14 mouse cellular contexts compared by ENCODE assay signal in genomic region chr9:32595076-32595820, GRCm38 (mm10). TPM values are rescaled to one million over a fixed set of nuclear protein-coding genes. Genes with fewer than 3 reads are reported as not detected.
DNase-seq lines count a peak whose midpoint lies in the region; ATAC-seq and TF ChIP-seq lines count a peak whose summit lies in the region.
"Had no signal": no experiment of that assay in that cellular context is flagged by ENCODE, and none has a peak within 500 bp of the region (broad histone marks: within the 10 kb centered on the region; RNA-seq: fewer than 3 reads in every experiment).

No protein-coding gene starts in this region.

- 42% methylated on average over 7 of the region's 7 CpGs for WGBS in heart, adult 2 months
- 47% methylated on average over 7 of the region's 7 CpGs for WGBS in heart, embryonic 10.5 days
- WGBS in liver, adult 2 months, result 59% methylated on average over 7 of the region's 7 CpGs
- WGBS in liver, postnatal 0 days (ENCODE audit: insufficient replicate concordance), result 66% methylated on average over 7 of the region's 7 CpGs
- WGBS in heart, embryonic 13.5 days, result 60% methylated on average over 7 of the region's 7 CpGs
- 51% methylated on average over 7 of the region's 7 CpGs for WGBS in limb, embryonic 11.5 days

- TF ChIP-seq CTCF in heart, adult 2 months (IDR thresholded peaks at IDR 0.05), result no peak
- TF ChIP-seq CTCF in liver, adult 2 months (IDR thresholded peaks at IDR 0.05; ENCODE audit: low read depth, low read length), result no peak
- TF ChIP-seq CTCF in liver, postnatal 0 days (IDR thresholded peaks at IDR 0.05; ENCODE audit: low read depth), result no peak

- no peak for ATAC-seq in liver, postnatal 0 days
- ATAC-seq in heart, embryonic 13.5 days (ENCODE audit: extremely low read depth, insufficient number of reproducible peaks, low FRiP score, low TSS enrichment), result no peak
- no peak for ATAC-seq in limb, embryonic 11.5 days (ENCODE audit: insufficient number of reproducible peaks, low FRiP score, low TSS enrichment, low read depth)
- ATAC-seq: Patski had no signal

- peak; percentile 44 to 56 for DNase-seq in heart, adult 2 months
- no peak for DNase-seq in heart, embryonic 10.5 days (ENCODE audit: low spot score)
- DNase-seq in liver, adult 2 months (ENCODE audit: extremely low read depth, low read depth, low spot score), result no peak
- no peak for DNase-seq in liver, postnatal 0 days
- DNase-seq in limb, embryonic 11.5 days (ENCODE audit: low spot score), result no peak
- no peak for DNase-seq in thymus, postnatal 4 days
- DNase-seq in right cerebral cortex, postnatal 4 days, result no peak
- DNase-seq: adrenal gland, postnatal 25 days; cerebellum, adult 11 months; right cerebral cortex, adult 18-20 months had no signal

- H3K4me1 ChIP-seq in heart, adult 2 months (ENCODE audit: control insufficient read depth, insufficient read depth, low read length), result peaks cover 13% of the 10 kb centered on the region
- peaks cover 28% of the 10 kb centered on the region for H3K4me1 ChIP-seq in heart, embryonic 10.5 days
- H3K4me1 ChIP-seq in liver, adult 2 months (ENCODE audit: control insufficient read depth, insufficient read depth, low read length), result no peaks in the 10 kb centered on the region; the same call in 1 of the 2 replicates
- 0 out of 2 replicates have a peak, but pooled peaks cover 2% of the 10 kb centered on the region for H3K4me1 ChIP-seq in liver, postnatal 0 days (ENCODE audit: insufficient read depth)
- H3K4me1 ChIP-seq in heart, embryonic 13.5 days, result peaks cover 23% of the 10 kb centered on the region
- H3K4me1 ChIP-seq in limb, embryonic 11.5 days (ENCODE audit: control insufficient read depth, insufficient read depth, low read length), result peaks cover 18% of the 10 kb centered on the region

- TF ChIP-seq EP300 in heart, adult 2 months (IDR thresholded peaks at IDR 0.05; ENCODE audit: insufficient read depth, low read depth, low read length), result 0 out of 2 replicates have a peak, but pooled peaks have one; percentile 5
- TF ChIP-seq EP300 in liver, postnatal 0 days (IDR thresholded peaks at IDR 0.05; ENCODE audit: low read depth), result no peak

- no peaks in the 10 kb centered on the region for H3K36me3 ChIP-seq in heart, adult 2 months (ENCODE audit: control insufficient read depth, insufficient read depth, low read length)
- H3K36me3 ChIP-seq in heart, embryonic 10.5 days, result no peaks in the 10 kb centered on the region
- no peaks in the 10 kb centered on the region for H3K36me3 ChIP-seq in liver, adult 2 months (ENCODE audit: control insufficient read depth, insufficient read depth, low read length)
- H3K36me3 ChIP-seq in liver, postnatal 0 days (replicated peaks; ENCODE audit: insufficient read depth, low read length), result no peaks in the 10 kb centered on the region
- no peaks in the 10 kb centered on the region for H3K36me3 ChIP-seq in heart, embryonic 13.5 days
- H3K36me3 ChIP-seq in limb, embryonic 11.5 days (ENCODE audit: control insufficient read depth, insufficient read depth, low read length), result no peaks in the 10 kb centered on the region
- H3K36me3 ChIP-seq: midbrain, embryonic 12.5 days; stomach, embryonic 15.5 days had no signal

- H3K9ac ChIP-seq in heart, adult 2 months (ENCODE audit: low read depth, low read length), result 0 out of 2 replicates have a peak overlapping the region, but pooled peaks have one; percentile 0
- no peak overlapping the region for H3K9ac ChIP-seq in liver, adult 2 months (ENCODE audit: low read depth, low read length)
- no peak overlapping the region for H3K9ac ChIP-seq in liver, postnatal 0 days (replicated peaks)
- no peak overlapping the region for H3K9ac ChIP-seq in heart, embryonic 13.5 days
- H3K9ac ChIP-seq in limb, embryonic 11.5 days (ENCODE audit: low read length), result no peak overlapping the region
- H3K9ac ChIP-seq: midbrain, embryonic 12.5 days; stomach, embryonic 15.5 days had no signal

- no peaks in the 10 kb centered on the region for H3K79me2 ChIP-seq in heart, adult 2 months (replicated peaks; ENCODE audit: control insufficient read depth, insufficient read depth, low read length)
- no peaks in the 10 kb centered on the region for H3K79me2 ChIP-seq in liver, adult 2 months (ENCODE audit: control insufficient read depth, insufficient read depth, low read length)

- peak overlapping the region; percentile 83 for H3K27ac ChIP-seq in heart, adult 2 months
- no peak overlapping the region for H3K27ac ChIP-seq in heart, embryonic 10.5 days
- H3K27ac ChIP-seq in liver, adult 2 months (replicated peaks; ENCODE audit: insufficient read depth, low read depth, low read length), result peak overlapping the region; percentile 65
- H3K27ac ChIP-seq in liver, postnatal 0 days (ENCODE audit: low read depth), result no peak overlapping the region; the same call in 1 of the 2 replicates
- peak overlapping the region; percentile 55 for H3K27ac ChIP-seq in heart, embryonic 13.5 days (replicated peaks)
- peak overlapping the region; percentile 52; the same call in 1 of the 2 replicates for H3K27ac ChIP-seq in limb, embryonic 11.5 days (replicated peaks; ENCODE audit: low read depth, low read length)
- H3K27ac ChIP-seq: midbrain, embryonic 12.5 days; stomach, embryonic 15.5 days had no signal

- H3K9me3 ChIP-seq in heart, embryonic 10.5 days, result no peaks in the 10 kb centered on the region
- H3K9me3 ChIP-seq in liver, postnatal 0 days (ENCODE audit: low read length), result no peaks in the 10 kb centered on the region
- no peaks in the 10 kb centered on the region for H3K9me3 ChIP-seq in heart, embryonic 13.5 days
- no peaks in the 10 kb centered on the region; the same call in 1 of the 2 replicates for H3K9me3 ChIP-seq in limb, embryonic 11.5 days (ENCODE audit: control insufficient read depth, low read length)
- H3K9me3 ChIP-seq: midbrain, embryonic 12.5 days; stomach, embryonic 15.5 days had no signal

- intact Hi-C loops in heart, adult 2 months (cut with DNase I), result loop anchor here (2.0 to 10.0 kb wide), 2 partner anchors 18 to 240 kb away; no protein-coding TSS in a partner anchor

- H3K4me2 ChIP-seq in liver, postnatal 0 days (ENCODE audit: low read depth, low read length), result no peak overlapping the region
- H3K4me2 ChIP-seq in heart, embryonic 13.5 days, result no peak overlapping the region
- H3K4me2 ChIP-seq in limb, embryonic 11.5 days (ENCODE audit: low read depth, severe bottlenecking), result no peak overlapping the region
- H3K4me2 ChIP-seq: midbrain, embryonic 12.5 days; stomach, embryonic 15.5 days had no signal

- peak; percentile 40; the same call in 1 of the 2 replicates for TF ChIP-seq POLR2A in heart, adult 2 months (IDR thresholded peaks at IDR 0.05; ENCODE audit: insufficient read depth, low read depth, low read length)
- TF ChIP-seq POLR2A in liver, adult 2 months (IDR thresholded peaks at IDR 0.05; ENCODE audit: extremely low read depth, insufficient read depth, low read length), result no peak

- no peak overlapping the region for H3K4me3 ChIP-seq in heart, adult 2 months
- no peak overlapping the region for H3K4me3 ChIP-seq in heart, embryonic 10.5 days
- no peak overlapping the region for H3K4me3 ChIP-seq in liver, adult 2 months (ENCODE audit: insufficient read depth, low read depth, low read length)
- no peak overlapping the region for H3K4me3 ChIP-seq in liver, postnatal 0 days (ENCODE audit: low read depth, low read length)
- H3K4me3 ChIP-seq in heart, embryonic 13.5 days, result no peak overlapping the region
- no peak overlapping the region for H3K4me3 ChIP-seq in limb, embryonic 11.5 days (ENCODE audit: low read depth, low read length)
- H3K4me3 ChIP-seq: midbrain, embryonic 12.5 days; stomach, embryonic 15.5 days had no signal

- no peaks in the 10 kb centered on the region for H3K27me3 ChIP-seq in heart, adult 2 months (ENCODE audit: control insufficient read depth, insufficient read depth, low read length)
- H3K27me3 ChIP-seq in heart, embryonic 10.5 days (ENCODE audit: insufficient read depth, poor library complexity, severe bottlenecking), result peaks cover 12% of the 10 kb centered on the region
- H3K27me3 ChIP-seq in liver, adult 2 months (ENCODE audit: control insufficient read depth, insufficient read depth, low read length), result no peaks in the 10 kb centered on the region
- no peaks in the 10 kb centered on the region for H3K27me3 ChIP-seq in liver, postnatal 0 days (ENCODE audit: insufficient read depth, low read length)
- no peaks in the 10 kb centered on the region for H3K27me3 ChIP-seq in heart, embryonic 13.5 days (replicated peaks)
- H3K27me3 ChIP-seq in limb, embryonic 11.5 days (ENCODE audit: control insufficient read depth, insufficient read depth, low read length), result no peaks in the 10 kb centered on the region
- H3K27me3 ChIP-seq: Patski; stomach, embryonic 15.5 days had no signal

RNA-seq across cellular contexts. Expression of gene Ets1, which starts 40.8 kb away (rescaled TPM):
- total RNA-seq in heart, adult 2 months (2021), result 10 to 100 TPM; 40.7 to 48.7 TPM
- polyA plus RNA-seq in heart, adult 2 months (2012; rRNA removed), result 22.6 and 39.6 TPM in 2 replicates
- polyA plus RNA-seq in heart, embryonic 10.5 days (2016; fragmentation: Nextera tagmentation; extraction: Ambion mirVana), result 47.2 and 50.2 TPM in 2 replicates
- 18.8 and 20.1 TPM in 2 replicates for total RNA-seq in liver, adult 2 months (2014; rRNA removed)
- 5.1 and 7.6 TPM in 2 replicates for polyA plus RNA-seq in liver, adult 2 months (2012; rRNA removed)
- 14.6 and 18.1 TPM in 2 replicates for polyA plus RNA-seq in liver, postnatal 0 days (2015; fragmentation: Nextera tagmentation; extraction: Ambion mirVana)
- 46.9 and 48.3 TPM in 2 replicates for polyA plus RNA-seq in heart, embryonic 13.5 days (2015; fragmentation: Nextera tagmentation; extraction: Ambion mirVana)
- 34.0 and 40.0 TPM in 2 replicates for polyA plus RNA-seq in limb, embryonic 11.5 days (2014; fragmentation: Nextera tagmentation; extraction: Ambion mirVana)

RNA-seq across cellular contexts. Expression of gene Fli1, which starts 52.6 kb away (rescaled TPM):
- 10 to 100 TPM; 23.5 to 28.2 TPM for total RNA-seq in heart, adult 2 months (2021)
- 14.9 and 17.4 TPM in 2 replicates for polyA plus RNA-seq in heart, adult 2 months (2012; rRNA removed)
- polyA plus RNA-seq in heart, embryonic 10.5 days (2016; fragmentation: Nextera tagmentation; extraction: Ambion mirVana), result 17.5 and 20.8 TPM in 2 replicates
- total RNA-seq in liver, adult 2 months (2014; rRNA removed), result 3.0 and 4.2 TPM in 2 replicates
- polyA plus RNA-seq in liver, adult 2 months (2012; rRNA removed), result 1.1 and 1.6 TPM in 2 replicates
- polyA plus RNA-seq in liver, postnatal 0 days (2015; fragmentation: Nextera tagmentation; extraction: Ambion mirVana), result 9.4 and 11.5 TPM in 2 replicates
- 18.3 and 18.6 TPM in 2 replicates for polyA plus RNA-seq in heart, embryonic 13.5 days (2015; fragmentation: Nextera tagmentation; extraction: Ambion mirVana)
- 62.2 and 68.3 TPM in 2 replicates for polyA plus RNA-seq in limb, embryonic 11.5 days (2014; fragmentation: Nextera tagmentation; extraction: Ambion mirVana)

Comparison
In these comparisons a context has a peak if more than half of its experiments do, and no peak if none do; other contexts are left out.
1. DNase-seq: peak in heart, adult 2 months (2 of 2); none in heart, embryonic 10.5 days (single experiment), liver, adult 2 months (single experiment), liver, postnatal 0 days (single experiment), limb, embryonic 11.5 days (single experiment), thymus, postnatal 4 days (single experiment) and right cerebral cortex, postnatal 4 days (single experiment).
2. H3K27ac ChIP-seq: peak in heart, adult 2 months (single experiment), liver, adult 2 months (single experiment), heart, embryonic 13.5 days (single experiment) and limb, embryonic 11.5 days (single experiment); none in heart, embryonic 10.5 days (single experiment) and liver, postnatal 0 days (single experiment).